Mouse (Mus musculus): ENCODE data around the gene 6430571L13Rik. TPM values are rescaled to one million over a fixed set of nuclear protein-coding genes. Genes with fewer than 3 reads are reported as not detected.

6430571L13Rik gene
- polyA plus RNA-seq (2016; fragmentation: Nextera tagmentation; extraction: Ambion mirVana): 3.6 and 4.7 TPM in 2 replicates

GRCm38 (mm10) chr9:107340267-107340859 is at the start of gene 6430571L13Rik:
Gene 6430571L13Rik (plus strand): TSS chr9:107340602.
- Histone ChIP-seq H3K36me3 (no peaks in the 10 kb centered on the region), H3K27me3 (peaks cover 14% of the 10 kb centered on the region), H3K9me3 (replicated peaks) (no peaks in the 10 kb centered on the region), H3K9ac (peak within 1 kb of the TSS; percentile 62), H3K4me1 (peaks cover 26% of the 10 kb centered on the region), H3K4me3 (peak within 1 kb of the TSS; percentile 53), H3K4me2 (replicated peaks) (peak within 1 kb of the TSS; percentile 62), H3K27ac (peak within 1 kb of the TSS; percentile 74; the same call in 1 of the 2 replicates)
- ATAC-seq (ENCODE audit: low FRiP score): peak; percentile 91
- under 1% methylated on average over 34 of the region's 34 CpGs for WGBS

GRCm38 (mm10) chr9:107290897-107291296 is 49.5 kb upstream of the 6430571L13Rik start:
- Histone ChIP-seq H3K4me3 (no peak overlapping the region), H3K27ac (no peak overlapping the region), H3K4me1 (peaks cover 12% of the 10 kb centered on the region), H3K36me3 (no peaks in the 10 kb centered on the region), H3K9ac (no peak overlapping the region), H3K4me2 (replicated peaks) (no peak overlapping the region), H3K9me3 (replicated peaks) (no peaks in the 10 kb centered on the region), H3K27me3 (peaks cover 31% of the 10 kb centered on the region)
- ATAC-seq (ENCODE audit: low FRiP score): no peak
- WGBS: 27% methylated on average over 10 of the region's 10 CpGs

- WGBS: 6% methylated on average over 6 of the region's 6 CpGs
- Histone ChIP-seq H3K27me3 (peaks cover 19% of the 10 kb centered on the region), H3K9ac (no peak overlapping the region), H3K4me3 (no peak overlapping the region), H3K36me3 (no peaks in the 10 kb centered on the region), H3K4me2 (replicated peaks) (no peak overlapping the region), H3K9me3 (replicated peaks) (no peaks in the 10 kb centered on the region), H3K27ac (no peak overlapping the region), H3K4me1 (peaks cover 23% of the 10 kb centered on the region)
- no peak for ATAC-seq (ENCODE audit: low FRiP score)
These were observed 46.2 kb upstream of the 6430571L13Rik start for GRCm38 (mm10) chr9:107294249-107294648.

- Histone ChIP-seq H3K4me2 (replicated peaks) (peak overlapping the region; percentile 72), H3K4me3 (no peak overlapping the region)
- 83% methylated on average over 4 of the region's 4 CpGs for WGBS
These were observed 44.8 kb upstream of the 6430571L13Rik start for GRCm38 (mm10) chr9:107295616-107296015.

GRCm38 (mm10) chr9:107296016-107296040 is 44.6 kb upstream of the 6430571L13Rik start, which contains the start of gene Cish:
Gene Cish (plus strand): TSS chr9:107296026.
- H3K9ac ChIP-seq: peak within 1 kb of the TSS; percentile 66
- H3K4me2 ChIP-seq (replicated peaks): peak within 1 kb of the TSS; percentile 72
- peaks cover 15% of the 10 kb centered on the region for H3K4me1 ChIP-seq
- no peaks in the 10 kb centered on the region for H3K9me3 ChIP-seq (replicated peaks)
- H3K4me3 ChIP-seq: peak within 1 kb of the TSS; percentile 52
- H3K27me3 ChIP-seq: peaks cover 13% of the 10 kb centered on the region
- H3K27ac ChIP-seq: no peak within 1 kb of the TSS
- no peaks in the 10 kb centered on the region for H3K36me3 ChIP-seq
- ATAC-seq (ENCODE audit: low FRiP score): no peak

More at GRCm38 (mm10) chr9:107295616-107296015, 44.8 kb upstream of the 6430571L13Rik start:
- no peaks in the 10 kb centered on the region for H3K36me3 ChIP-seq
- no peaks in the 10 kb centered on the region for H3K9me3 ChIP-seq (replicated peaks)
- H3K27ac ChIP-seq: no peak overlapping the region
- no peak overlapping the region for H3K9ac ChIP-seq
- ATAC-seq (ENCODE audit: low FRiP score): no peak
- peaks cover 15% of the 10 kb centered on the region for H3K4me1 ChIP-seq
- peaks cover 13% of the 10 kb centered on the region for H3K27me3 ChIP-seq

- peaks cover 15% of the 10 kb centered on the region for H3K4me1 ChIP-seq
- no peak overlapping the region for H3K27ac ChIP-seq
- peaks cover 13% of the 10 kb centered on the region for H3K27me3 ChIP-seq
- H3K9me3 ChIP-seq (replicated peaks): no peaks in the 10 kb centered on the region
- peak; percentile 41 for ATAC-seq (ENCODE audit: low FRiP score)
- H3K9ac ChIP-seq: no peak overlapping the region
- H3K4me2 ChIP-seq (replicated peaks): peak overlapping the region; percentile 72
- peaks cover 1% of the 10 kb centered on the region; the same call in 1 of the 2 replicates for H3K36me3 ChIP-seq
- WGBS: 8% methylated on average over 14 of the region's 14 CpGs
- H3K4me3 ChIP-seq: peak overlapping the region; percentile 52
These were observed 44.4 kb upstream of the 6430571L13Rik start for GRCm38 (mm10) chr9:107296041-107296440.

- H3K4me2 ChIP-seq (replicated peaks): peak overlapping the region; percentile 72
- peaks cover 13% of the 10 kb centered on the region for H3K27me3 ChIP-seq
- H3K36me3 ChIP-seq: peaks cover 6% of the 10 kb centered on the region
- H3K4me3 ChIP-seq: peak overlapping the region; percentile 52
- H3K9me3 ChIP-seq (replicated peaks): no peaks in the 10 kb centered on the region
- H3K4me1 ChIP-seq: peaks cover 15% of the 10 kb centered on the region
- H3K9ac ChIP-seq: peak overlapping the region; percentile 66
- under 1% methylated on average over 31 of the region's 31 CpGs for WGBS
- no peak overlapping the region for H3K27ac ChIP-seq
- peak; percentile 97 for ATAC-seq (ENCODE audit: low FRiP score)
These were observed 43.9 kb upstream of the 6430571L13Rik start for GRCm38 (mm10) chr9:107296501-107296965.

GRCm38 (mm10) chr9:107297059-107297458 is 43.3 kb upstream of the 6430571L13Rik start:
- ATAC-seq (ENCODE audit: low FRiP score): no peak; the same call in 1 of the 2 replicates
- no peak overlapping the region for H3K27ac ChIP-seq
- 11% methylated on average over 16 of the region's 16 CpGs for WGBS

GRCm38 (mm10) chr9:107297658-107298057 is 42.7 kb upstream of the 6430571L13Rik start:
- peaks cover 8% of the 10 kb centered on the region for H3K36me3 ChIP-seq
- WGBS: 88% methylated on average over 4 of the region's 4 CpGs
- no peak overlapping the region for H3K27ac ChIP-seq
- no peaks in the 10 kb centered on the region for H3K9me3 ChIP-seq (replicated peaks)
- H3K4me3 ChIP-seq: peak overlapping the region; percentile 52
- no peak for ATAC-seq (ENCODE audit: low FRiP score)
- H3K27me3 ChIP-seq: peaks cover 11% of the 10 kb centered on the region
- peaks cover 15% of the 10 kb centered on the region for H3K4me1 ChIP-seq
- peak overlapping the region; percentile 72 for H3K4me2 ChIP-seq (replicated peaks)
- H3K9ac ChIP-seq: 0 out of 2 replicates have a peak overlapping the region, but pooled peaks have one; percentile 66

More at GRCm38 (mm10) chr9:107297059-107297458, 43.3 kb upstream of the 6430571L13Rik start:
- H3K4me1 ChIP-seq: peaks cover 15% of the 10 kb centered on the region
- H3K36me3 ChIP-seq: peaks cover 8% of the 10 kb centered on the region
- H3K9ac ChIP-seq: peak overlapping the region; percentile 66
- H3K9me3 ChIP-seq (replicated peaks): no peaks in the 10 kb centered on the region
- H3K27me3 ChIP-seq: peaks cover 13% of the 10 kb centered on the region
- H3K4me3 ChIP-seq: peak overlapping the region; percentile 52
- H3K4me2 ChIP-seq (replicated peaks): peak overlapping the region; percentile 72

- Histone ChIP-seq H3K4me2 (replicated peaks) (no peak overlapping the region), H3K36me3 (peaks cover 8% of the 10 kb centered on the region), H3K4me3 (no peak overlapping the region), H3K27me3 (peaks cover 6% of the 10 kb centered on the region; the same call in 1 of the 2 replicates), H3K9ac (no peak overlapping the region), H3K9me3 (replicated peaks) (no peaks in the 10 kb centered on the region), H3K27ac (no peak overlapping the region), H3K4me1 (peaks cover 15% of the 10 kb centered on the region)
- ATAC-seq (ENCODE audit: low FRiP score): no peak
- WGBS: 86% methylated on average over 8 of the region's 8 CpGs
These were observed 42.2 kb upstream of the 6430571L13Rik start for GRCm38 (mm10) chr9:107298059-107298780.

GRCm38 (mm10) chr9:107298876-107299275 is 41.5 kb upstream of the 6430571L13Rik start:
- H3K27me3 ChIP-seq: peaks cover 6% of the 10 kb centered on the region; the same call in 1 of the 2 replicates
- H3K9ac ChIP-seq: no peak overlapping the region
- H3K27ac ChIP-seq: no peak overlapping the region
- H3K9me3 ChIP-seq (replicated peaks): no peaks in the 10 kb centered on the region
- 90% methylated on average over 6 of the region's 6 CpGs for WGBS
- peaks cover 8% of the 10 kb centered on the region for H3K36me3 ChIP-seq
- H3K4me2 ChIP-seq (replicated peaks): no peak overlapping the region
- ATAC-seq (ENCODE audit: low FRiP score): no peak
- H3K4me3 ChIP-seq: no peak overlapping the region
- H3K4me1 ChIP-seq: peaks cover 15% of the 10 kb centered on the region

GRCm38 (mm10) chr9:107299783-107300182 is 40.6 kb upstream of the 6430571L13Rik start:
- no peak overlapping the region for H3K4me2 ChIP-seq (replicated peaks)
- peaks cover 6% of the 10 kb centered on the region; the same call in 1 of the 2 replicates for H3K27me3 ChIP-seq
- H3K9me3 ChIP-seq (replicated peaks): no peaks in the 10 kb centered on the region
- no peak for ATAC-seq (ENCODE audit: low FRiP score)
- H3K4me3 ChIP-seq: no peak overlapping the region
- H3K9ac ChIP-seq: no peak overlapping the region
- no peak overlapping the region for H3K27ac ChIP-seq
- peaks cover 8% of the 10 kb centered on the region for H3K36me3 ChIP-seq
- H3K4me1 ChIP-seq: peaks cover 15% of the 10 kb centered on the region
- 92% methylated on average over 7 of the region's 7 CpGs for WGBS
